Mouse (Mus musculus) neural tube, embryonic 12.5 days (tissue): ENCODE measurements around the gene Rhot2. TPM values are rescaled to one million over a fixed set of nuclear protein-coding genes. Genes with fewer than 3 reads are reported as not detected.

Experiments used
- ATAC-seq: fragments of 200-750 bp; cut with Nextera tagmentation; 2 replicates; pipeline ENCODE4 v1.8.0; 2017; ENCODE audit warnings: low read depth, mild to moderate bottlenecking, moderate TSS enrichment, moderate library complexity; ENCODE audit not compliant: low FRiP score
- H3K27ac ChIP-seq: fragments of 300-500 bp; sonication (generic); 2 replicates; pipeline ENCODE4 v1.5.1; 2016
- H3K27me3 ChIP-seq: fragments of 300-500 bp; sonication (generic); replicated peaks from 2 replicates; pipeline ENCODE4 v1.6.1; 2016; ENCODE audit warnings: mild to moderate bottlenecking
- H3K36me3 ChIP-seq: fragments of 300-500 bp; sonication (generic); 2 replicates; pipeline ENCODE4 v1.6.1; 2016; ENCODE audit warnings: mild to moderate bottlenecking
- H3K4me1 ChIP-seq: fragments of 300-500 bp; sonication (generic); 2 replicates; pipeline ENCODE4 v1.6.1; 2016
- H3K4me2 ChIP-seq: fragments of 300-500 bp; sonication (generic); replicated peaks from 2 replicates; pipeline ENCODE4 v1.6.1; 2016; ENCODE audit warnings: mild to moderate bottlenecking
- H3K4me3 ChIP-seq: fragments of 300-500 bp; sonication (generic); 2 replicates; pipeline ENCODE4 v1.5.1; 2016
- H3K9ac ChIP-seq: fragments of 300-500 bp; sonication (generic); 2 replicates; pipeline ENCODE4 v1.6.1; 2016; ENCODE audit warnings: mild to moderate bottlenecking
- H3K9me3 ChIP-seq: fragments of 300-500 bp; sonication (generic); 2 replicates; pipeline ENCODE4 v1.6.1; 2016; ENCODE audit warnings: mild to moderate bottlenecking
- WGBS: fragments of 180-500 bp; shearing (Covaris S2); methylation state at CpG from one replicate; pipeline ENCODE4 v1.1.7; 2016; 5-methylcytosine and 5-hydroxymethylcytosine counted together
- polyA plus RNA-seq: library from polyadenylated mRNA; unstranded; fragments of >200 nt; fragmentation: Nextera tagmentation; extraction: Ambion mirVana; gene quantifications from 2 replicates; pipeline ENCODE4 v1.2.1, GENCODE M21; 2016

Rhot2 gene
- polyA plus RNA-seq, 1 experiment from 2014 or later = 18.4 TPM

- no peak overlapping the region for H3K9ac ChIP-seq
- no peaks in the 10 kb centered on the region for H3K9me3 ChIP-seq
- 58% methylated on average over 8 of the region's 8 CpGs for WGBS
- H3K4me1 ChIP-seq = peaks cover 36% of the 10 kb centered on the region
- peaks cover 54% of the 10 kb centered on the region for H3K36me3 ChIP-seq
- no peak for ATAC-seq
- H3K4me3 ChIP-seq = no peak overlapping the region
- no peaks in the 10 kb centered on the region for H3K27me3 ChIP-seq
- no peak overlapping the region for H3K4me2 ChIP-seq
- no peak overlapping the region for H3K27ac ChIP-seq
These were observed 35.1 kb upstream of the Rhot2 start for GRCm38 (mm10) chr17:25879750-25880149.

DNA sequence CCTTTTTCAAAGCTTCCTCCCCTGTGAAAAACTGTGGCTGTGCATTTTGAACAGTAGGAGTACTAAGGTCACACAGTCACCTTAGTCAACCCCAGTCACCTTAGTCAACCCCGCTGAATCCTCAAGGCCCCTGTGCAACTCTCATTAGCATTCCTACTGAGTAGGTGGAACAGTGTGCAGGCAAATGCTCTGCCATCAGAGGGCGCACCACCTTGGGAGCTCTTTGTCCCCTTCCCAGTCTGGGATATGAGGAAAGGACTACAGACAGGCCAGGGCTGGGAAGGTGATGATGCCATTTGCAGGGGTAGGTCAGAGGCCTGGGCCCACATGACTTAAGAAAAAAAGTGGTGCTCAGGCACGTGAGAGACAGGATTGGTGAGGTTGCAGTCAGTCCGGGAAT is 34.6 kb upstream of the Rhot2 start:
- Histone ChIP-seq H3K9me3 (no peaks in the 10 kb centered on the region), H3K4me2 (no peak overlapping the region), H3K27ac (no peak overlapping the region), H3K4me1 (peaks cover 36% of the 10 kb centered on the region), H3K4me3 (no peak overlapping the region), H3K9ac (no peak overlapping the region), H3K36me3 (peaks cover 49% of the 10 kb centered on the region), H3K27me3 (no peaks in the 10 kb centered on the region)
- 30% methylated on average over 4 of the region's 4 CpGs for WGBS
- no peak for ATAC-seq

DNA sequence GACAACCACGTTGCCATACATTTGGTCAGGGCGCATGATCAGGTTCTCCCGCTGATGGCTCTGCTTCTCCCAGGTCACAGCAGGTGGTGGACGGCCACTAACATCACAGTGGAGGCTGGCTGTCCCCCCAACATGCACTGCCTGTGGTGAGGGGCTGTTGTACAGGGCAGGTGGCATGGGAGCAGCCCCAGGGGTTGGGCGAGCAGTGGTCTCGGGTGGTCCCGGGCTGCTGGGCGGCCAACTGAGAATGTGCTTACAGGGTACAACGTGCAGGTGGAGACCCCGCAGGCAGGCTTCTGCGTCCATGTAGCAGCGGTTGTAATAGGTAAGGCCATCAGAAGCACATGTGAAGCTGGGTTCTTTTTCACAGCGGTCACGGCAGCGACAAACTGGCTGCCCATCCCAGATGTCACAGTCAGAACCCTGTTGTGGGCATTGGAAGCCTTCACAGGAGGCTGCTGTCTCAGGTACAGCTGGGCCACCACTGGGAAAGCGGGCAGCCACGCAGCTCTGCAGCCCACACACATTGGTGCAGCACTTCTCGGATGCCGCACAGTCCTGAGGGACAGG is 34.0 kb upstream of the Rhot2 start:
- Histone ChIP-seq H3K4me3 (no peak overlapping the region), H3K4me2 (no peak overlapping the region), H3K9me3 (no peaks in the 10 kb centered on the region), H3K4me1 (peaks cover 36% of the 10 kb centered on the region), H3K9ac (no peak overlapping the region), H3K27ac (no peak overlapping the region), H3K27me3 (no peaks in the 10 kb centered on the region), H3K36me3 (peaks cover 43% of the 10 kb centered on the region)
- ATAC-seq = no peak
- 86% methylated on average over 19 of the region's 19 CpGs for WGBS

DNA sequence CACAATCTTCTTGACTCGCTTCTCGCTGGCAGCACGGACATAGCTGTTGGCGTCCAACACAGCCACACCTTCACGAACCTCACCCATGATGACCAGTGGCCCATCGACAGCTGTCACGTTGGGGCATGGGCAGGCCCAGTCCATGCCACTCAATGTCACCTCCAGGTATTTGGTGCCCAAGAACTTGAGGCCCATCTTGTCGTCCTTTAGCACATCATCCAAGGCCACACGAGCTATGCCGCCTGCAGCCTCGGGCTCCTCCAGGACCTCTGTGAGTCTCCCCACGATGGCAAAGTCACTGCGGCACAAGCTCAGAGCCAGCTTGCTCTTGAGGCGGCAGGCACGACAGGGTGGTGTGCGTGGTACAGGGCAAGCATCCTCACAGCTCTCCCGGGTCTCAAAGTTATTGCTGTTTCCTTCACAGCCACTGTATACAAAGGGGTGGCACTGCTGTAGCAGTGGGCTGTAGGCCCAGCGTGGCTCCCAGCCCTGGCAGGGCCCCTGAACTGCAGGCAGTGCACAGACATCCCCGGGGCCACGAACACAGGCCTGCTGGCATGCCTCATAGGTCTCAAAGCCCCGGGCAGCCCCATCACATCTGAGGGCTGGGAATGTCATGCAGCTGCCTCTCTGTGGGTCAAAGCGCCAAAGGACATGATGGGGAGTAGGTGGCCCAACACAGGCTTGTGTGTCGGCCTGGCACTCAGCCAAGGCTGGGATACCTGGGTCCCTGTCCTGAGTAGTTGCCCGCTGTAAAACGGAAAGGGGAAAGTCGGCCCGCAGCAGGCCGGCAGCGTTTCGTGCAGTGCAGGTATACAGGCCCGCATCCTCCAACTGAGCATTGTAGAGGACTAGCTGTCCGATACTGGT is 33.3 kb upstream of the Rhot2 start:
- Histone ChIP-seq H3K4me1 (peaks cover 36% of the 10 kb centered on the region), H3K27ac (no peak overlapping the region)

DNA sequence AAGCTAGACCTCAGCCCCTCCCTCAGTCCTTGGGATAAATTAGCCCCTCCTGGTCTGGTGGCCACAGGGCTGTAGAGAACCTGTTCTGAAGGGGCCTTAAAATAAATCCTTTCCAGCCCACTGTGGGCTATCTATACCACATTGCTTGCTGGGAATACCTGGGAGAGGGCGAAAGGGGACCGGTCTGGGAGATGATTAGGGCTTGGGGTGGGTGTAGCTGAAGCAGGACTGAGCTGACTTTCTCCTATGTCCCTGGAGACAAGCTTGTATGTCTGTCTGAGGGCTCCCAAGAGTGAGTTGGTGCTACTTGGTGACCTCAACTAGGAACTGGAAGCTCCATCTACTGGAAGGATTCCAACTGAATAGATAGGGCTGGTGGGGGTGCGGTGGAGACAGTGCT is 32.4 kb upstream of the Rhot2 start:
- Histone ChIP-seq H3K4me2 (peak overlapping the region; percentile 96; the same call in 1 of the 2 replicates), H3K27ac (no peak overlapping the region), H3K9ac (no peak overlapping the region), H3K4me1 (peaks cover 36% of the 10 kb centered on the region), H3K36me3 (peaks cover 27% of the 10 kb centered on the region), H3K4me3 (no peak overlapping the region), H3K27me3 (no peaks in the 10 kb centered on the region), H3K9me3 (no peaks in the 10 kb centered on the region)
- 96% methylated on average over 3 of the region's 3 CpGs for WGBS
- ATAC-seq = no peak

More for the DNA sequence above, 33.3 kb upstream of the Rhot2 start:
- ATAC-seq = no peak
- Histone ChIP-seq H3K4me2 (no peak overlapping the region), H3K9me3 (no peaks in the 10 kb centered on the region), H3K27me3 (no peaks in the 10 kb centered on the region), H3K9ac (no peak overlapping the region), H3K36me3 (peaks cover 36% of the 10 kb centered on the region), H3K4me3 (no peak overlapping the region)
- WGBS = 92% methylated on average over 32 of the region's 32 CpGs

DNA sequence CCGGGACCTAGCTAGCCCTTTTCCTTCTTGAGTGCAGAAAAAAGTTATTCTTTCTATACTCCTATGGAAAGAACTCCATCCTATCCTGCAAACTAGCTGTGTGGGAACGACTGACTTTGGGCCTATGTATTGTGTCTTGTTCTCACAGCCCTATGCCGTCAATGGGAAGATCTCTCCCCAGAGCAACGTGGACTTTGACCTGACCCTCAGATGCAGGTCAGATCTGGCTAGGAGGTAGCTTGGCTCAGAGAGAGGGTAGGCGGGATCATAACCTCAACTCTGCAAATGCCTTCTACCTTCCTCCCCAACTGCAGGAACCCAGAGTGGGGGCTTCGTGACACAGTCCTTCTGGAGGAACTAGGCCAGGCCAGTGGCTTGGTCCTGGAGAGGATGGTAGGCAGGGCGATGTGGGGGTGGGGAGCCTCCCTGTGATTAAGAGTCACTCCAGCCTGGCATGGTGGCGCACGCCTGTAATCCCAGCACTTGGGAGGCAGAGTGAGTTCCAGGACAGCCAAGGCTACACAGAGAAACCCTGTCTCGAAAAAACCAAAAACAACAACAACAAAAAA is 31.8 kb upstream of the Rhot2 start:
- 55% methylated on average over 10 of the region's 10 CpGs for WGBS
- peaks cover 32% of the 10 kb centered on the region for H3K4me1 ChIP-seq
- peak overlapping the region; percentile 96 for H3K4me2 ChIP-seq
- peak overlapping the region; percentile 78 for H3K4me3 ChIP-seq
- no peak overlapping the region for H3K27ac ChIP-seq
- no peak for ATAC-seq
- H3K36me3 ChIP-seq = peaks cover 23% of the 10 kb centered on the region
- H3K27me3 ChIP-seq = no peaks in the 10 kb centered on the region
- H3K9ac ChIP-seq = peak overlapping the region; percentile 81
- H3K9me3 ChIP-seq = no peaks in the 10 kb centered on the region

- Histone ChIP-seq H3K36me3 (peaks cover 23% of the 10 kb centered on the region), H3K27ac (peak overlapping the region; percentile 85), H3K4me3 (peak overlapping the region; percentile 78), H3K4me1 (peaks cover 24% of the 10 kb centered on the region), H3K9ac (peak overlapping the region; percentile 81), H3K27me3 (no peaks in the 10 kb centered on the region), H3K4me2 (peak overlapping the region; percentile 96), H3K9me3 (no peaks in the 10 kb centered on the region)
- ATAC-seq = peak; percentile 89
- WGBS = 2% methylated on average over 59 of the region's 59 CpGs
These were observed 30.8 kb upstream of the Rhot2 start for GRCm38 (mm10) chr17:25875171-25876136.

GRCm38 (mm10) chr17:25874721-25875170 is 30.1 kb upstream of the Rhot2 start, which contains the start of gene Mettl26:
Gene Mettl26 (plus strand): TSS chr17:25875074.
- Histone ChIP-seq H3K9me3 (no peaks in the 10 kb centered on the region), H3K36me3 (peaks cover 22% of the 10 kb centered on the region), H3K27me3 (no peaks in the 10 kb centered on the region), H3K9ac (peak within 1 kb of the TSS; percentile 81), H3K4me2 (peak within 1 kb of the TSS; percentile 96), H3K27ac (peak within 1 kb of the TSS; percentile 85), H3K4me1 (peaks cover 16% of the 10 kb centered on the region), H3K4me3 (peak within 1 kb of the TSS; percentile 78)
- under 1% methylated on average over 25 of the region's 25 CpGs for WGBS
- peak; percentile 58 for ATAC-seq

DNA sequence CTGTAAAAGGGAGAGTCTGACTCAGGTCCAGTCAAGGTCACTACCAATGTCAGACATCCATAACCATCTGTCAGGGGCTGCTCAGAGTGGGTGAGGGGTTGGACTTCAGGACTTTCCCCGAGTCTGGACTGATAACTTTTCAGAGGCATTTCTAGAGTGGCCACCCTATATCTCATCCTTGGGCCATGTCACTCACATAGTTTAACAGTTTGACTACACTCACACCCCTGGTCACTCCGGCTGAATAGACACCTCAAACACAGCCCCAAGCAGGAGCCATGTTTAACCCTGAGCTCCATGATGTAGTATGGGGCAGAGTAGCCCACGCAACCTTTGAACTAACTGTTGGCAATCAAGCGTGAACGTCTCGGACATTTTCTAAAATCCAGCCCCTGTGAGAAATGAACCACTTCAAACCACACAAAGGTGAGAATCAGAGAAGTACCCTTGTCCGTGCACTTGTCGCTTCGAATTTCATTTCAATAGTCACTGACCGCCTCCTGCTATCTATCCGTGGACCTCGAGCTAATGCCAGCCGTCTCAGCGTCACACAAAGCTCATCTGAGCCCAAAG is 29.6 kb upstream of the Rhot2 start:
- Histone ChIP-seq H3K4me2 (peak overlapping the region; percentile 96), H3K9ac (0 out of 2 replicates have a peak overlapping the region, but pooled peaks have one; percentile 38), H3K4me1 (peaks cover 15% of the 10 kb centered on the region), H3K27me3 (no peaks in the 10 kb centered on the region), H3K9me3 (no peaks in the 10 kb centered on the region), H3K36me3 (peaks cover 17% of the 10 kb centered on the region), H3K27ac (peak overlapping the region; percentile 11; the same call in 1 of the 2 replicates), H3K4me3 (peak overlapping the region; percentile 78)
- WGBS = 7% methylated on average over 14 of the region's 14 CpGs
- no peak for ATAC-seq

GRCm38 (mm10) chr17:25873405-25874147 is 28.9 kb upstream of the Rhot2 start:
- Histone ChIP-seq H3K27me3 (no peaks in the 10 kb centered on the region), H3K4me1 (peaks cover 21% of the 10 kb centered on the region), H3K4me3 (0 out of 2 replicates have a peak overlapping the region, but pooled peaks have one; percentile 78), H3K27ac (no peak overlapping the region), H3K4me2 (peak overlapping the region; percentile 96), H3K36me3 (peaks cover 10% of the 10 kb centered on the region), H3K9ac (no peak overlapping the region), H3K9me3 (no peaks in the 10 kb centered on the region)
- 77% methylated on average over 11 of the region's 11 CpGs for WGBS
- no peak for ATAC-seq

GRCm38 (mm10) chr17:25872676-25873075 is 28.0 kb upstream of the Rhot2 start:
- Histone ChIP-seq H3K27me3 (no peaks in the 10 kb centered on the region), H3K4me2 (no peak overlapping the region), H3K9me3 (no peaks in the 10 kb centered on the region), H3K4me3 (no peak overlapping the region), H3K27ac (no peak overlapping the region), H3K36me3 (peaks cover 1% of the 10 kb centered on the region; the same call in 1 of the 2 replicates), H3K4me1 (peaks cover 27% of the 10 kb centered on the region), H3K9ac (no peak overlapping the region)
- whole genome bisulfite sequencing = 83% methylated on average over 3 of the region's 3 CpGs
- no peak for ATAC-seq
